Mouse (Mus musculus) brown adipose tissue, adult 24 weeks (tissue): ENCODE measurements around the gene Slc22a23. TPM values are rescaled to one million over a fixed set of nuclear protein-coding genes. Genes with fewer than 3 reads are reported as not detected.
"Not testable (repeated sequence)": the region's sequence is repeated elsewhere in the genome, so short reads cannot be mapped to it uniquely, and the experiment has no call there.

Experiments
- H3K27ac ChIP-seq: fragments of 200-500 bp; replicated peaks from 2 replicates; pipeline ENCODE4 v1.5.1; 2012; ENCODE audit warnings: low read depth, mild to moderate bottlenecking, low read length
- H3K4me1 ChIP-seq: fragments of 200-500 bp; 2 replicates; pipeline ENCODE4 v1.6.1; 2012; ENCODE audit warnings: low read length, mixed read lengths; ENCODE audit not compliant: control insufficient read depth, insufficient read depth, insufficient read length
- H3K4me3 ChIP-seq: fragments of 200-500 bp; 2 replicates; pipeline ENCODE4 v1.5.1; 2012; ENCODE audit warnings: low read depth, mild to moderate bottlenecking, low read length, moderate library complexity; ENCODE audit not compliant: insufficient read depth
- polyA plus RNA-seq: library from polyadenylated mRNA; stranded (reverse); fragments of >200 nt; gene quantifications from 2 replicates; pipeline ENCODE4 v1.2.4, GENCODE M21; 2012; ENCODE audit not compliant: missing spikeins, insufficient read depth, insufficient read length

The Slc22a23 gene
- 7.7 and 16.1 TPM in 2 replicates for polyA plus RNA-seq

DNA sequence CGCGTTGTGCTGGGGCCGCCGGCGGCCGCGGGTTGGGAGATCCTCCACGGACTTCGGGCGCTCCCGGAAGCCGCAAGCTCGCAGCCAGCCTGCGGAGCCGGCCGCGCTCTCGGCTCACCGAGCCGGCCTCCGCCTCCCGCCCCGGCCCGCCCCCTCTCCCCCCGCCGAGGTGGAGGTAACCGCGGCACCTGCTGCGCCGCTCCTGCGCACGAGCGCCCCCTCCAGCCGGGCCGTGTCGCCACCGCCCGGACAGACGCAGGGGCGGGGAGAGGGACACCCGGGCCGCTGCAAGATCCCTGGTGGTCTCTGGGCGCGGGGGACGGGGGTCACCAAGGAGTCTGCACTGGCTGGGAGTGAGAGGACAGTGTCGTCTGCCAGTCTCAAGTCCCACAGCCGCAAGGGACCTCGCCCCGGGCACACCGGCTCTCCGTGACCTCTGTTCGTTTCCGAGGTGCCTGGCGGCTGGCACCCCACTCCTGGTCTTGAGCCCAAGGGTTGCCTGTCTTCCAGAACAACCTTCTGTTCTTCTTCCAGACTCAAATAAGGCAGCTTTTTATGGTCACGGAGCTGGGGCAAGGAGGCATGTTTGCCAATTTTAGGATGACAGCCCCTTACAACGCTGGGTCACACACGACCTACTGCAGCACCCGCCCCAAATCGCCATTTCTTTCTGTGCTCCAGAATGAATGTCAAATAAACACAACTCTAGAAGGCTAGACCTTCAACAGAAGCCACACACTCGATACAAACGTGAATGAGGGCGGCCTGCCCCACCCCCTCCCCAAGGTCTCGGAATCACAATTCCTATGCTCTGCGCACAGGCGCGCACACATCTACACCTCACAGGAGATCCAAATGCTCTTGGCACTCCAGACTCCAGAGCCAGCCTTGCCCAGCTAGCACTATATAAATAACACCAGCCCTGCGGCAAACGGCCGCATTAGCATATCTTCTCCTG, at the start of gene Slc22a23:
Gene Slc22a23 (minus strand): TSS at position 55 of the 958 bp plus-strand sequence.
- H3K4me3 ChIP-seq: peak within 1 kb of the TSS; percentile 80
- 0 out of 2 replicates have a peak, but pooled peaks cover 5% of the 10 kb centered on the region for H3K4me1 ChIP-seq
- H3K27ac ChIP-seq: peak within 1 kb of the TSS; percentile 71

DNA sequence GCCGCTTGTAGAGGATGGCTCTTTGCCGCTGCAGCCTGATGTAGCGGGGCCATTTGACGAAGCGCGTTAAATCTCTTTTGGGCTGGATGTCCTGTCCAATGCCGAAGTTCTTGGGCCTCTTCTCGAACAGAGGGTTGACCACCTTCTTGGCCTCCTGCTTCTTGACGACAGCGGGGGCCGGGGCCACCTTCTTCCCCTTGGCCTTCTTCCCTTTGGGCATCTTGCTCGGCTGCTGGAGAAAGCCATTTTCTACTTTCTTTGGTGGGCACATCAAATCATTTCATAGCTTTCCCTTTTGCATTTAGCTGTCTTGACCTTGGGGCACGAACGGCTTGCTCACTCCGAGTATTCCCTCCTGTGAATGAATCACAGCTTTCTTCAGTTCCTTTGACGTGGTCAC, 49.3 kb upstream of the Slc22a23 start:
- H3K4me3 ChIP-seq: not testable (repeated sequence)

DNA sequence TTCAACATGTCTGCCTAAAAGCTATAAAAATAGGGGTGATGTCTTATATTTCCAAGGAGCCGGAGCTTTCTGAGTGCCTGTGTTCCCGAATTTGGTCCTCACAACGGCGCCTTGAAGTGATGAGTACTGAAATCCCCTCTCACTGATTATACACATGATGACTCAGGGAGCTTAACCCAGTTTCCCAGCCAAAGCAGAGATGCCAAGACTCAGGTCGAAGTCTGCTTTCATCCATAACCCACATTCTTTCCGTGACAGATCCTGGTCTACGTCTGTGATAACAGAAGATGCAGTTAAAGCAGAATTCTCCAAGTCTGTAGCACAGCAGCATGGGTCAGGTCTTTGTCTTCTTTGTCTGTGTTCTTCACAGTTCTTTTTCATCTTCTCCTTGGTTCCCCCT, 47.4 kb upstream of the Slc22a23 start:
- peaks cover 2% of the 10 kb centered on the region; the same call in 1 of the 2 replicates for H3K4me1 ChIP-seq
- no peak overlapping the region for H3K27ac ChIP-seq
- H3K4me3 ChIP-seq: no peak overlapping the region

More for the DNA sequence above, 49.3 kb upstream of the Slc22a23 start:
- not testable (repeated sequence) for H3K27ac ChIP-seq, H3K4me1 ChIP-seq

DNA sequence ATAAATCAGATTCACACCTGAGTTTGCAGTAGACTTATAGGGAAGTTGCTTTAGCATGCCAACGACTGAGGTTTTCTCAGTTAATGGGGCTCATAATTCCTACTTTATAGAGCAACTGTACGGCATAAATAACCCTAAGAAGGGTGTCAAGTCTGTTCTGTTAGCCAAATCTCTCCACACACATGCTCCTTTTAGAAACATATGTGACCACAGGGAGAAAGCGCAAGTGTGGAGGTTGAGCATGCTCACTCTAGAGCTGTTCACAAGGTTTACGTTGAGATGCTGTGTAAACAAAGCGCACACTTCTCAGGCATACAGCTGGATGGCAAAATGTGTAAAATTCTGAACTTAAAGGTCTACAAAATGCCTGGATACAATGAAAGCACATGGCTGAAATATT, 43.2 kb upstream of the Slc22a23 start:
- Histone ChIP-seq H3K4me1 (no peaks in the 10 kb centered on the region), H3K4me3 (no peak overlapping the region), H3K27ac (no peak overlapping the region)

DNA sequence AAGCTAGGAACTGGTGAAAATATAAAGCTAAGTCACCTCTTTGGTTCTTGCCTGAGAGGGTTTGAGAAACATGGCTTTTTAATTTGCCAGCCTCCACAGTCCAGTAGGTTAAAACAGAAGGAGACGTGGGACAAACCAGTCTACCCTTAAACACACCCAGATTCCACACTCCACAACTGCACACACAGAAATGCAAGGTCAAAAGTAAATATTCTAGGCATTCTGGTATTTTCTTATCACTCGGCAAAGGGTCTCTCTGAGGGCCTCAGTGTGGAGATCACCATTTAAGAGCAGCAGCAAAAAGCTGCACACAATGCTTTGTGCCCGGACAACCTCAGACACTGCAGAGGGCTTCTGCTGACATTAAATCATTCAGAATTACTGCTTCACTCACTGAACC, 38.4 kb upstream of the Slc22a23 start:
- Histone ChIP-seq H3K4me1 (no peaks in the 10 kb centered on the region), H3K4me3 (no peak overlapping the region), H3K27ac (no peak overlapping the region)

DNA sequence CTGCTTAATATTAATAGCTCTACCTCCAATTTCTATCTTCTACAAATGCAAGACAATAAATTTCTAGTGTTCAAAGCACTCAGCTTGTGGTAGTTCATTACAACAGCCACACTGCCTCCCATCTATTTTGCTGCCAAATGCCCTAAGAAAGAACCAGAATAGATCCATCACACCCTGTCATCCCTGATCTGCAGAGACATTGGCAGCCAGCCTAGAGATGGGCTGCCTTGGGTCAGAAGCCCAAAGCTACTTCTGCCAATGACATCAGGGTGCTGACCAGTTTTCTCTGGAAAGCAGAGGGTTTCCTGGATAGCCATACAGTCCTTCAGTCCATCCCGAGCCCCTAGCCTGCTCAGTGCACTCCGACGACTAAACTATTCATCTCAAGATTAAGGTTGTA, 33.9 kb upstream of the Slc22a23 start:
- H3K27ac ChIP-seq: no peak overlapping the region
- no peak overlapping the region for H3K4me3 ChIP-seq
- no peaks in the 10 kb centered on the region for H3K4me1 ChIP-seq

DNA sequence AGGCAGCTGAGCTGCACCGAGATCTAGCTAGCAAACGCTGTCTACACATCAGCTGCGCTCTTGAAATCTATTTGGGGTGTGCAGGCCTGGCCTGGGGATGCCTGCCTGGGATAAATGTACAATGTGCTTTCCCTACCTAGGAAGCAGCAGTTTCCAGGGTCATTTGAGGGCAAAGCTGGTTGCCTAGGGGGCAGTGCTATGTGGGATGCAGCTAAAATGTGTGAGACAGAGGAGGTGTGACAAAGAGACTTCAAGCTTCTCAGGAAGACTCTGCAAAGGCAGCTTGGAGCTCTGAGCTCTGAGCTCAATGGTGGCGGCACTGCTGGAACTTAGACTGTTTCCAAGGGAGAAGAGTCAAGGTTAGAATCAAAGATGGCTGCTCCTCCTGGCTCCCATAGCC, 30.2 kb upstream of the Slc22a23 start:
- no peak overlapping the region for H3K27ac ChIP-seq
- no peaks in the 10 kb centered on the region for H3K4me1 ChIP-seq
- H3K4me3 ChIP-seq: no peak overlapping the region

DNA sequence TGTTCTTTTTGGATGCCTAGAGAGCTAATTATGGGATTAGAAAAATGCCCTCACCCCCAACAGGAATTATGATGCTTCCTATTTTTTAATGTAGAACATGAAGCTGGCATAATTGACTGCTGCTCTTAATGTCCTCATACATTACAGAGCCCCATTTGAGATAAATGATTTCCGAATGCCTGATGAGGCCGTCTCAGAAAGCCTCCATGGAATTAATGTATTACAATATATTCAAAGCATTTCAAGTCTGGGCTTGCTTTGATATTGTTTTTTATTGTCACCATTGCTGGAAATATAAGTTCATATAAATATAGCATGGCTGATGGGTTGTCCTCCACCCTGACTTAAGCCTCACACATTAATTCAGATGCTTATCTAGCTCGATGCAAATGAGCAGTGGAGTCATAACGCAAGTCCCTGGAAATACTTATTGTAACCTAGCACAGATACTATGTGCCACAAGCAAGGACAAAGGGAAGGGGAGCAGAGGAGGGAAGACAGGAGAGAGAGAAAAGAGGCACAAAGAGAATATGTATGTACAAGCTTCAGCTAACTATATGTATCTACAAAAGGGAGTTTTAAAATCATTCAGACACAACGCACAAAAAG, 28.0 kb upstream of the Slc22a23 start:
- H3K27ac ChIP-seq: no peak overlapping the region

DNA sequence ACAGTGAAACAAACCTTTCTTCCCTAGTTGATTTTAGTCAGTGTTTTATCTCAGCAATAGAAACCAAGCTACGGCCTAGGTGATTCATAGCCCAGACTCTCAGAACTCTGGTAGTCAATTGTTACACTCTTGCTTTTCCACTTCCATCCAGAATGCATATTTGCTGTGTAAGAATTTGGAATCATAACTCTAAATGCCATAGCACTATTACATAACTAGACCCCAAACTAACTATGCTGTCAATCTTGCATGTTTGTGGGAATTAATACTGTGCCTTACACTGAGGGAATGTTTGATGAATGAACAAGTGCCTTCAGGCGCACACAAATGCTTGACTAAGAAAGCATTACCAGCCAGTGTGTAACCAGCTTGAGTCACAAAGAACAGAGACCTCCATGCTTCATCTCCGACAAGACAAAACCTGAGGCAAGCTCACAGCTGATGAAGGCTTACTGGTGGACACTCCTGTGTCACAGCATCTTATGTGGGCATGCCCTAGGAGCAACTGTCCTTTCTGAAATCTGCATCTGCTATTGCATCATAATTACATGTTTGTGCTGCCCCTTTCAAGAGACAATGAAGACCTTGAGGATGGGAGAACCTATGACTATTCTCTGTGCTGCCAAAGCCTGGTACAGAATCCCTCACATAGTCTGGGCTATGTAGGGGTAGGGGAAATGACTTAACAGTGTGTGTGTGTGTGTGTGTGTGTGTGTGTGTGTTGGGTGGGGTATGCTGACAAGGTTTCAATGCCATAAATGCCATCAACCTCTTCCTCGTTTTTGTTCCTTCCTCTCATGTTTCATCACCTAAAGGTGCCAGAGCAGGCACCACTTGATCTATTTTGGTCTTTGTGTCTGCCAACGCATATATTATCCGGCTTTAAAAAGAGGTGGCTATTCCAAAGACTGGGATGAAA, 27.2 kb upstream of the Slc22a23 start:
- Histone ChIP-seq H3K4me1 (no peaks in the 10 kb centered on the region), H3K4me3 (no peak overlapping the region), H3K27ac (no peak overlapping the region)

More for the DNA sequence above, 28.0 kb upstream of the Slc22a23 start:
- no peaks in the 10 kb centered on the region for H3K4me1 ChIP-seq
- no peak overlapping the region for H3K4me3 ChIP-seq

DNA sequence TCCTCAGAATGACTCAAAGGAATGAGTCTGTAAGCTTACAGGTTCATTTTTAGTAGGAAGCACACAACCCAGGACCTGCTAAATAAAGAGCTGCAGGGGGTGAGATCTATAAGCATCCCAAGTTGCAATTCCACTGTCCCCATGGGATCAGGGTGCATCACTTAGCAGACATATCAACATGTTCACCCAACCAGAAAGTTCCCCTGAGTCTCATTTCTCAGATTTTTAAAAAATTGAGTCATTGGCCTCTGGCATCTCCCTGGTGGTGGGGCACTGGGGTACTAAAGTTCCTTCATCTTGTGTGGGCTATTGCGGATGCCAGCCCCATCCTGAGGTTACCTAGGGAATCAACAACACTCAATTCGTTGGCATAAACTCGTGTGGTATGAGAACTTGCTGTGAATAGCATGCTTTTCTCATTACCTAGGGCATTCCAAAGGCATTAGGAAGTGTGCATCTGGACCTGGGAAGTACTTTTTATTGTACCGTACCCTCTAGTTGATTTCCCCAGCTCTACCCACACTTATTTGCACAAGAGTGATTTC, 25.4 kb upstream of the Slc22a23 start:
- H3K4me1 ChIP-seq: no peaks in the 10 kb centered on the region
- H3K27ac ChIP-seq: no peak overlapping the region
- no peak overlapping the region for H3K4me3 ChIP-seq

DNA sequence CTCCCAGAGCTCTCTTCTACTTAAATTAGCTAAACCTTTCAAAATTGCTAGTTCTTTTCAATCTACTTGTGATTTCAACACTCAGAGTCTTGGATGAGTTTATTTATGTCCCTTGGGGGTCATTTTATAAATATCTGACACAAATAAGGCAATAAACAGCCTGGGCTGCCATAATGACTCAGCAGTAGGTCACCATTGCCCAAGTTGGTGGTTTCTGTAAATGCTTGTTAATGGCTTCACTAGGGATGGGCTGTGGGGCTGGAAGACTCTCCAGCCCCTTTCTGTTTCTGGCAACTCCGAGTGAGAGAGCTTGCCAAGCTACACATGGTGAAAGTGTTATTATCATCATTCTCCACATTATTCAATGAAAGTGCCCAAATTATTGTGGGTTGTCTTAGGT, 20.2 kb upstream of the Slc22a23 start:
- peaks cover 5% of the 10 kb centered on the region; the same call in 1 of the 2 replicates for H3K4me1 ChIP-seq
- H3K4me3 ChIP-seq: no peak overlapping the region
- peak overlapping the region; percentile 69 for H3K27ac ChIP-seq

DNA sequence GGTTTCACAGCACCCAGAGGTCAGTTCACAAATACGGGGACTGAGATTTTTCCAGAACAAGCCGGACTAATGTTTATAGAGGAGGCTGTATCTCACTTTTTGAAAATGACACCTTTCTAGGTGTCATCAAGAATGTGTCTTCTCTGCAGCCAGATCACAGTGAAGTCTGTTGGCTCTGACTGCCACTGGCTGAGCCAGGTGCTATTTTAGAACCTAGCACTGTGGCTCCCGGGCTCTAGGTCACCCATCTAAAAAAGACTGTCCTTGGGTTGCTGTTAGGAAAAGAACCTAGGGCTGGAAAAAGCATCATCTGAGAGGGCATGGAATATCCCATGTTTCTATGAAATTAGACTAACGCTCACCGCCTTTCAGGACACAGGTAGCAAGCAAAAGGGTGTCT, 10.7 kb upstream of the Slc22a23 start:
- Histone ChIP-seq H3K4me3 (no peak overlapping the region), H3K27ac (no peak overlapping the region), H3K4me1 (no peaks in the 10 kb centered on the region)

DNA sequence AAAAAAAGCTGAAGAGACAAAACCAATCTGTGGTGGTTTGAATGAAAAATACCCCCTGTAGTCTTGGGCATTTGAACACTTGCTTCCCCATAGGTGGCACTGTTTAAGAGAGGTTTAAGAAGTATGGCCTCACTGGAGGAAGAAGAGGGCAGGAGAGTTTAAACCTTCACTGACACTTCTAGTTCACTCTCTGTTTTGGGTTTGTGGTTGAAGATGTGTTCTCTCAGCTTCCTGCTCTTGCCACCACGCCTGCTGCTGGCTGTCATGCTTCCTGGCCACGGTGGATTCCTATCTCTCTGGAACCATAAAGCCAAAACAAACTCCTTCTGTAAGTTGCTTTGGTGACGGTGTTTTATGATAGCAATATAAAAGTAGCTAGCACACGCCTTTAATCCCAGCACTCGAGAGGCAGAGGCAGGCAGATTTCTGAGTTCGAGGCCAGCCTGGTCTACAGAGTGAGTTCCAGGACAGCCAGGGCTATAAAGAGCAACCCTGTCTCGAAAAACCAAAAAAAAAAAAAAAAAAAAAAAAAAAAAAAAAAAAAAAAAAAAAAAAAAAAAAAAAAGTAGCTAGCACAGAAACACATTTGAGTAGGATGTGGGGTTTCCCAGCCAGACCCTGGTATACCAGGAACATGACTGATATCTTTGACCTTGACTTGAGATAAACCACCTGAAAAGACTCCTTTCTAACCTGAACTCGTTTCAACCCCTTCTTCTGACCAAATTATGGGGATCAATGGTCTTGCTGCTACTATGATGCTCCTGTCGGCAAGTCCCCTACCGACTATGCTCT, 10.0 kb upstream of the Slc22a23 start:
- Histone ChIP-seq H3K4me1 (no peaks in the 10 kb centered on the region), H3K27ac (no peak overlapping the region), H3K4me3 (no peak overlapping the region)

DNA sequence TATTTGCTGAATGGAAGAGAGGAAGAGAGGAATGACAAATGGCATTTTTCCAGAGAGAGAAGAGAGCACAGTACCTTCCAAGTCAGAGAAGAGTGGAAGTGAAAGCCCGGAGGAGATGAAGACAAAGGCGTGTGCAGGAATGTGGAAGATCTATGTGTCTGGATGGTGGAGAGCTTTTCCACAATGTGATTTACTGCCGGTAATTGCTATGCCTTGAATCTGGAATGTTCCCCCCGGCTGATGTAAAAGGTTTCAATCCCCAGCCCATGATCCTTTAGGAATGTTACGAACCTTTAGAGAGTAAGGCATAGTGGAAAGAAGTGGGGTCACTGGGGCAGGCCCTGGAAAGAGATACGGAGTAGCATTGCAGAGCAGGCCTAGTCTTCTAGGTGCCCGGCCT, 8.3 kb upstream of the Slc22a23 start:
- no peak overlapping the region for H3K27ac ChIP-seq
- no peaks in the 10 kb centered on the region for H3K4me1 ChIP-seq

More for the DNA sequence above, 8.3 kb upstream of the Slc22a23 start:
- H3K4me3 ChIP-seq: no peak overlapping the region
